Mouse (Mus musculus) liver (tissue): ENCODE measurements around the gene Stk24.

Experiments
- DNase-seq: peaks from one replicate; pipeline ENCODE4 v3.0.0-alpha.2; 2020; ENCODE audit warnings: mixed read lengths

Gene Stk24

DNA sequence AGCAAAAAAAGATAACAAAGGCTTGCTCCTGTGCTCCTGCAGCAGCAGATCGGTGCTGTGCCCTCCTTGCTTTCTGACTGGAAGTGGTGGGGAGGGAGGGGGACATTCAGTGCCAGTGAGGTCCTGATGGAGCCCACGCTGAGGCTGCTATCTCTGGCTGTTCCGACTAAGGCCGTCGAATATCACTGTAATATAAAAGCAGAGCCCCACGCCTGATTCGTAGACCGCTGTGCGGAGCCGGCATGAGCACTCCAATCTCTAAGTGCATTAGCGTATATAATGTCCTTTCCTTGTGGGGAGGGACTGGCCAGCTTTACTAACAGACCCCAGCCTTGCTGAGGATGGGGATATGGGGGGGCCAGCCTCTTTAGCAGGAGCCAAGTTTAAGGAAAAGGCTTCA lies 120.5 kb downstream of the Stk24 start:
- DNase-seq = no peak

DNA sequence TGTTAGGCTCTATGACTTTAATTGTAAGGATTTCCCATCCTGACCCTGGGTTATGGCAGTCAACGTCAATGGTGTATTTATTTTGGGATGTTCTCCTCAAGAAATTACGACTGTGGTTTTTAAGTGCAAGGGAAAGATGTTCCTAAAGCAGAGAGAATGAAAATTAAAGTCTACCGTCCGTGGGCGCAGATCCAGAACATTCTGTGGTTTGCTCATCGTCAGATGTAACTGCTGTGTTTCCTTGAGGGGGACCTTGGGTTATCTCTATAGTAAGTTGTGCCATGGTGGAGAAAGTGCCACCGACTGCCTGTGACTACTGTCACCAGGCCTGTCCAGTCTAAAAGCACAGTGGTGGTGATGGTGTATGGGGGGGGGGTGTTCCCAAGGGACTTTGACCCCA lies 122.9 kb downstream of the Stk24 start:
- no peak for DNase-seq

DNA sequence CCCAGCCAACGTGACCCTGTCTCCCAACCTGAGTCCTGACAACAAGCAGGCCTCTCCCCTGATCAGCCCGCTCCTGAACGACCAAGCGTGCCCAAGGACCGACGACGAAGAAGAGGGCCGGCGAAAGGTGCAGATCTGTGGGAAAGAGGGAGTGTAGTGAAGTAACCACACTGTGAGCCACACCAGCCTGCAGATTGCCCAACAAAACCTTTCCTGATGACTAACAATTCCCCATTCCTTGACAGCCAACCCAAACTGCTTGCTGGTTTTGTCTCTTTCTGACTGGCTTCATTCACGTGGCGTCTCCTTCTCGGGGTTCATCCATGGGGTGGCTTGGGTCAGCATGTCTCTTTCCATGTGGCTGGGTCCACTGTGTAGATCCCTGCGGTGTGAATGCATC lies 124.3 kb downstream of the Stk24 start:
- DNase-seq = no peak

DNA sequence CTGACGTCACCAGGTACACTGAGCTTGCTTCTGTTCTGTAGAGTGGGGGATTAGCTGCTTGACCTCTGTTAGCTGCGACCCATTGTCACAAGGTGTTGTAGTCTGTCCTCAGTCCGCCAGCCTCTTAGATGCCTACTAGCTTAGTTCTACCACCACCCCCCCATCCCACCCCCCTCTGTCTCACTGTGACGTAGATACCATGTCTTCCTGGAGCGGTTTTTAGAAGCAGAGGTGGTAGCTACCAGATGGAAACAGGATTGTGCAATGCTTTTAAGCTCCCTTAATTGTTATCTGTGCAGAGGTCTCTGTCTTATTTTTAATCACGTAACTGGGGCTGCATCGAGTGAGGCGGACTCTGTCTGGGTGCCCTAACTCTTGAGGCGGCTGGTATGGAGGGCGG lies 124.9 kb downstream of the Stk24 start:
- DNase-seq = no peak

DNA sequence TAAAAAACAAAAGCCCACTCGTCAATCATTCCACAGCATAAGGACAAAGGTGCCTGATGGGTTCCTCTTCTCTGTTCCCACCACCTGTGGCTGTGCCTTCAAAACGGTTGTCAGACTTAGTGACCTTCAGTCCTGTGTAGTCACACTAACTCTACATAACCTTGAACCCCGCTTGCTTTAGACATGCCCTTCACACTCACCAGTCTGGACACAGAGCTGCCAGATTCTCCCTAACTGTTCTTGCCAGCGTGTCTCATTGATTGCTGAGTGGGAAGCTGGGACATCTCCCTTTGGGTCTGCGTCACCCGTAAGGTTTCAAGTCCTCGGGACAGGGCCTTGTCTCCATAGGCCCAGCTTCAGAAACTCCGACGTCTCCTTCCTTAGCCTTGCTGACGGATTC lies 127.3 kb downstream of the Stk24 start:
- no peak for DNase-seq

DNA sequence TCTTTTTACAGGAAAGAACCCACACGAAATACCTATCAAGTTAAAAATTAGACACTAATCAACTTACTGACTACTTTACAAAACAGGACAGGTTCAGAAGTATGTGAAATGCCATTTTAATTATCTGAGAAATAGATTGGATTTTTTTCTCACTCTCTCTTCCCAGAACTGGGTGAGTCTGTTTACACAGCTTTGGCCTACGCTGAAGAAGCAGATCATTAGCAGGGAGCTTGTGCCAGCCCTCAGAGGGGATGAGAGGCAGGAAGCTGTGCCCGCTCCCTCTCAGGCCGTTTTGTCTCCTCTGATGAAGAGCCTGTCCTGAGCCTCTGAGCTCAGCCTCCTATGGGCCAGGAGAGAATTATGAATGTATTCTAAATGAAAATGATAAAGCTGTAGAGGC lies 128.1 kb downstream of the Stk24 start:
- no peak for DNase-seq

DNA sequence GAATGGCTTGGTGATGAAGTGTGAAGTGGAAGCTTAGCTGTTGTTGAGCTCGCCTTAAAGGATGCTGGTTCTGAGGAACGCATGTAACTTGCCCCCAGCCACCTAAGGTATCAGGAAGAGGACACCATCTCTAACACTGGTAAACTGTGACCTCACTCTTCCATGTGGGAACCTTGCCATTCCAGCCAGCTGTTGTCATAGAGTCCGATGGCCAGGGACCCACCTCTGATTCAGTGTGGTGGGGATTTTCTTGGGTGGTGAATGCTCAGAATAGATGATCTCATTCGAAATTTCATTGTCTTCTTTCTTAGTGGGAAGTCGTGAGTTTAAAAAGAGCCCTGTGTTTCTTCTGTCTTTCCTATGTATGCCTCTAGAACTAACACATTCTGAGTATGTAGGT lies 128.7 kb downstream of the Stk24 start:
- no peak for DNase-seq

DNA sequence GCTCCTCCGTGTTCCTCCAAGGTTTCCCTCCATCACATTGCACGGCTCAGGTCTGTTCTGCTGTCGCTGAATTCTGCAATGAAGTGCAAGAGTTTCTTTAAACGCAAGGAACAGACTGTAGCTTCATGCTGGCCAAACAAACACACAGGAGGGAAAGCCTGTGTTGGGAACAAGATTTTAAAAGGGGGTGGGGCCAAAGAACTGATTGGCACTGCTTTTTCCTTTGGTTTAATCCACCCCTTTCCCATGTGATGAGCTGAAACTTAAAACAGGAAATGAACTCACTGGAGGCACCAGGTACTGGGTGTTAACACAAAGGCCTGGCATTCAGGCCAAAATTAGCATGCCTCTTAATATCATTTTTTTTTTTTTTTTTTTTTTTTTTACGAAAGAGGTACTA lies 131.5 kb downstream of the Stk24 start:
- DNase-seq = no peak

DNA sequence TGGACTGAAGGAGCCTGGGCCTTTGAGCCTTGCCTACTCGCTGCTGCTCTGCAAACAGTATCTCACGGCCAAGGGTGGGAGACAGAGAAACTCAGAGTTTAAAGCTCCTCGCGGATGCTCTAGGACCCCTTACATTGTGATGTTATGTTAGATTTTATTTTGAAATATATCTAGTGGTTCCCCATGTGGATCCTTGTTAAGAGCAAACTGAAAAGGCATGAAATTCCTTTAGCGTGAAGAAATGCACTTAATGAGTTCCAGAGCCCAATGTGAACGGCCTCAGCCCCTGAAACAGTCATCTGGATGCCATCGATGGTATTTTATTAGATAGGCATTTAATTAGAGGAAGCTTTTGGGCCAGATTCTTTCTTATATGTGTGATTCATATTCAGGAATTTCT lies 132.5 kb downstream of the Stk24 start:
- DNase-seq = no peak

DNA sequence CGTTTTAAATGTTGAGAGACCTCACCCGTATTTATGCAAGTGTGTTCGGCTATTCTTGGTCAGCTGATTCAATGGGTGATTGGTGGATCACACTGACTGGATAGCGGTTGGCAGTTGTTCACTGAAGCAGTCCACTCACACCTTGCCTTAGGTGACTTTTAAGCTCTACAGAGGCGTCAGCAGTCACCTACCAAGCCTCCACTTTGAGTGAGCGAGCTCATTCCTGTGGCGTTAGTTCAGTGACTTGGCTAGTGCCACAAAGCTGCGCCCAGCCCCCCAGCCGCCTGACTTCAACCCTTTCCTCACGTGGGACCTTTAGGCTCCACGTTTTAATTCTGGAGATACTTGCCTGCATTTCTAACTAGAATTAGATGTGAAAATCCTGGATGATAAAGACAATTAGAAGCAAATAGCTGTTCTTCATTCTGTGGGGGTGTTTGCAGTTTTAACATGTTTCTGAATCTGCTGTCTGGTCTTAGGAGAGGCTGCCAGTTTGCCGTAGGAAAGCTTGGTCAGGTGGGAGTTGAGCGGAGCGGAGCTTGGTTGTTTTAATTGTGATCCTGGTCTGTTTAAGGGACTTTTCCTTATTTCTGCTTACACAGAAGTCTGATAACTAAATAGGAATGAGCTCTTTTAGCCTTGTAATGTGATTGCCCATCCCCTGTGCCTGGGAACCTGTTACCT lies 133.6 kb downstream of the Stk24 start:
- DNase-seq = no peak

DNA sequence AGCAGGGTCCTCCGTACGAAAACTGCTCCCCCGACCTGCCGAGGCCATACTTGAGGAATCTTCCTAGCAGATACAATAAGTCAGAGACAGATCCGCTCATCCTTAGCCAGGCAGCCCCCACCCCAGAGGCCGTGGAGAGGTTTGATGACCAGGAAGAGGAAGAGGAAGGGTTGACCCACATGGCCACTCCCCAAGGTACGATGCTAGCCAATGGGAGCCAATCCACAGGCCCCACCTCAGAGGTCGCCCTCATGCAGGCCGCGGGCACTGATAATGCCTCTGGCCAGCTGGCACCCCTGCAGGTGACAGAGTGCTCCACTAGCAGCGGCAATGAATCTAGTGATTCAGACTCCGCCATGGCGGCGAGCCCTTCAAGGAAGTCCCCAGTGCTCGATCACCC lies 135.7 kb downstream of the Stk24 start:
- no peak for DNase-seq

DNA sequence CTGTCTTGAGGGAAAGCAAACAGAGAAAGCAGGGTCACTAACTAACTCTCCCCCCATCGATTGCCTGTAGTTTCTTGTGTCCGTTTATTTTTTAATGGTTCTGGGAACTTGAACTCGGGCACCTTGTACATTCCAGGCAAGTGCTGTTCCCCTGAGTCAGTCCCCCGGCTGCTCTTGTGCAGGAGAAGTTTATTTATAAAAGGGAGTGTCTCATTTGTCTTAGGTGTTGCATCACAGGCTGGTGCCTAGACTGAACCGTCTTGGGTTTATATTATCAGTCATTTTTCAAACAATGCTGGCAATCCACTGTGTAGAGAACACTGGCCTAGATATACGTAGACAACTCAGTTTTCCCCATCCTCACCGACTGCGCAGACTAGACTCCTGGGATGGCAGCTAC lies 140.4 kb downstream of the Stk24 start:
- DNase-seq = no peak

DNA sequence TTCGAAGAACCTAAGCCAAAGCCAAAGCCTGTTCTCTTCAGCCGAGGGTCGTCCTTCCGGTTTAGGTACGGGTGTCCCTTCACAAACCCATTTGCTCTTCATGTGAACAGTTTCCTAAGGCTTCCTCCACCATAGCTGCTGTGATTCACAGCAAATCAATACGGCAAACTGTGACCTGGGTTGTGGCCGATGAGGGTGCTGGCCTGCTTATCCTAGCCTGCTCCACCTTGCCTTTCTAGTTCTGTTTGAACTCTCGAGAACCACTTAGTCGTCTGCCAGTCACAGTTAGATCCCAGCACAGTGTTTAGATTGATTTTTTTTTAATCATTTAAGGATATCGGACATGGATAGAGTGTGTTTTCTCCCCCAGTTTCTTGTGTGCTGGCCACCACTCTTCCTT lies 141.1 kb downstream of the Stk24 start:
- no peak for DNase-seq

DNA sequence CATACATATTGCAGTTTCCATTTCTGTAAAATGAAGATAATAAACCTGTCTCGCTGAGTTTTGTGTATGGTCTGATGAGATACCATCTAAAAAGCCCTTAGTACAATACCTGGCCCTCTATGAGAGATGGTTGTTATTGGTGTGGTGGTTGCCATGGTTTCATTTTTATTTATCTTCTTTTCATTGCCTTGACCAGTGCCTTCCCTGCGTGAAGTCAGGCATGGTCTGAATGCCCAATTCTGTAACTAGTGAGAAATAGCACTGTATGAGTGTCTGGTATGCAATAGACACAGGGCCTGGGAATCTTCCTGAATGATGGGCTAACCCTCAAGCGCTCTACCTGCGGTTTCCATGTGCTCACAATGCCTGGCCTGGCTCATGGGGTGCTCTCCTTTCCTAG lies 143.1 kb downstream of the Stk24 start:
- no peak for DNase-seq
